Mouse (Mus musculus): Measurements from ENCODE around the gene Id2.

- TF ChIP-seq POLR2A (IDR thresholded peaks at IDR 0.05; ENCODE audit: low read depth, low read length), result peak; percentile 83
- no peak for TF ChIP-seq CTCF (IDR thresholded peaks at IDR 0.05; ENCODE audit: extremely low read depth, insufficient read length, insufficient replicate concordance, low read depth, low read length)
Measured at GRCm38 (mm10) chr12:25098561-25099312, 1.8 kb upstream of the Id2 start.

Data from small intestine, adult 2 months (tissue).